Mouse (Mus musculus) cerebellum, adult 11-12 months (tissue): ENCODE results near the gene Mrpl34.
"Not testable (repeated sequence)": the region's sequence is repeated elsewhere in the genome, so short reads cannot be mapped to it uniquely, and the experiment has no call there.

ENCODE experiments used
- DNase-seq: peaks from one replicate; pipeline ENCODE4 v3.0.0; 2022

The Mrpl34 gene

GRCm38 (mm10) chr8:71464513-71465500, at the start of gene Mrpl34:
Mrpl34 (plus strand) TSS chr8:71464959.
- peak; percentile 100 for DNase-seq

DNA sequence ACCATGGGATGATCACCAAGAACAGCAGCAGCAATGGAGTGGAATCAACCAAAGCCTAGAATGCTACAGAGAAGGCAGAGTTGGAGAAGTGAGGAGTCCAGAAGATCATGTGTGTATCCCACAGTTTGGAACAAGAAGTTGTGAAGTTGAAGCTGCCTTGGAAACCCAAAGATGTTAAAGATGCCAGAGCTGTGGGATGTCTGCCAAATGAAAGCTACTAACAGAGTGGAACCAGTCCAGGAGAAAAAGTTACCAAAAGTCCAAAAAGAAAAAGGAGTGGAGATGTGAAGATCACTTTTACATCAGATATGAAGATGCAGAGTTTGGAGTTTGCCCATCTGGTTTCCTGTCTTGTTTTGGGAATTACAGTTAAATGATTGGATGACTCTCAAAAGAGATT, 42.6 kb upstream of the Mrpl34 start:
- no peak for DNase-seq

GRCm38 (mm10) chr8:71432935-71433334, 31.8 kb upstream of the Mrpl34 start:
- DNase-seq: not testable (repeated sequence)

- no peak for DNase-seq
Measured at GRCm38 (mm10) chr8:71437041-71437440, 27.7 kb upstream of the Mrpl34 start.

DNA sequence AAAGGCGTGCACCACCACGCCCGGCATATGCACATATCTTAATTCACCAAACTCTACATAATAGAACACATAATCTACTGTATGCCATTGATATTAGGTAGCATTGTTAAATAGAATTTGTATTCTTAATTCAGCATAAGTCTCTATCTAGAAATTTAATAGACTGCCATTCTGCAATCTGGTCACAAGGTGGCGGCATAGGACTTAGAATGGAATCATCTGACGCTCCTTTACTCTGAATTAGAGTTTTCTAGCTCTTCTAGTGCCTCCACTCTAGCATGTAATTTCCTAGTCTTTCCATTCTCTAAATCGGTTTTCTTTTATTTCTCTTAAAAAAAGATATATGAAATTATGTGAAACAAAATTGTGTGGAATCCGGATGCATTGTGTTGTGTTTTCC, 23.4 kb upstream of the Mrpl34 start:
- DNase-seq: no peak

DNA sequence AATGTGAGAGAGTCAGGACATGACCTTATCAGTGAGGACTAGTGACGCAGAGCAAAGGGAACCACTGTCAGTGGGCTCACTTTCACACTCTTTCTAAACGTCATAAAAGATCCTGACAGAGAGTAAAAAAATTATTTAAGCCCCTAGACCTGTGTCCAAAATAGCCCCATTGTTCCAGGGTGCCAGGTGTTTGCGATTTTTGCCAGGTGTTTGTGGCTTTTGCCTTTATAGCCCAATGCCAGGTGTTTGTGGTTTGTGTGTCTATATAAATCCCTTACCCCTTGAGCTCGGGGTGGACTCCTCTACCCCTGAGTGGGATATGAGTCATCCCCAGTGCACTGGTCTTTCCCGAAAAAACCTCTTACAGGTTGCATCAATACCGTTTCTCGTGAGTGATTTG, 19.7 kb upstream of the Mrpl34 start:
- DNase-seq: no peak

DNA sequence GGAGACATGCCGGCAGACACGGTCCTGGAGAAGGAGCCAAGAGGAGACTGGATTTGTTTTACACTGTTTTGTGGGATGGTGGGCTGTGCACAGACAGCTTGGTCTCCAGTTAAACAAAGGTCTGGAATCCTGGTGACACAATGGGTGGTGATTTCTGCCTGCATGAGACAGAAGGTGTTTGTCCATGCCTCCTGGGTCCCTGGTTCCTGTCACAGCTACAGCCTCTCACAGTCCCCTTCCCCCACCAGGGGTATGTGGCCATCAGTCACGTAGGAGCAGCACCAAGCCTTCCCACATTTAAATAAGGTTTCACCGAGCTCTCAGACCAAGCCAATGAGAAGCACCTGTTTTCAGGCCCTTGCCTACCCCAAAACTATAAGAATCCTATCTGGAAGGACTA, 13.4 kb upstream of the Mrpl34 start:
- no peak for DNase-seq

GRCm38 (mm10) chr8:71451777-71452176, 13.0 kb upstream of the Mrpl34 start:
- DNase-seq: no peak

DNA sequence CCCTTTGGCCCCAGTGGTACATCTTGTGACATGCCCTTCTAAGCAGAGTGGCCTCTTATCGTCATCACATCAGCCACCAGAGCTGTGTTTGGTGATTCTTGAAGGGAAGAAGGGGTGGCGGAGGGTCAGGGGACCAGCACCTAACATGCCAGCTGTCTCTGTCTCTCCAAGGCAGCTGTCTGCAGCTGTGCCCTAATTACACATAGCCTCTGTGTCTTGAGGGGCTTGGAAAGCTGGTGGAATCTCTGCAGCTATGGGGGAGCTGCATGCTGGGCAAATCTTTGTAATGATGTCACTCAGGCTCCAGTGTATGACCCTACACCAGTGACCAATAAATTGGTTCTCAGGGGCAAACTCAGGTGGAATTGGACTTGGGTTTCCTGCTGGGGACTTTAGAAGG, 12.1 kb upstream of the Mrpl34 start:
- DNase-seq: no peak

- DNase-seq: no peak
Measured at GRCm38 (mm10) chr8:71454668-71455067, 10.1 kb upstream of the Mrpl34 start.

GRCm38 (mm10) chr8:71456906-71457305, 7.9 kb upstream of the Mrpl34 start:
- DNase-seq: peak; percentile 45

DNA sequence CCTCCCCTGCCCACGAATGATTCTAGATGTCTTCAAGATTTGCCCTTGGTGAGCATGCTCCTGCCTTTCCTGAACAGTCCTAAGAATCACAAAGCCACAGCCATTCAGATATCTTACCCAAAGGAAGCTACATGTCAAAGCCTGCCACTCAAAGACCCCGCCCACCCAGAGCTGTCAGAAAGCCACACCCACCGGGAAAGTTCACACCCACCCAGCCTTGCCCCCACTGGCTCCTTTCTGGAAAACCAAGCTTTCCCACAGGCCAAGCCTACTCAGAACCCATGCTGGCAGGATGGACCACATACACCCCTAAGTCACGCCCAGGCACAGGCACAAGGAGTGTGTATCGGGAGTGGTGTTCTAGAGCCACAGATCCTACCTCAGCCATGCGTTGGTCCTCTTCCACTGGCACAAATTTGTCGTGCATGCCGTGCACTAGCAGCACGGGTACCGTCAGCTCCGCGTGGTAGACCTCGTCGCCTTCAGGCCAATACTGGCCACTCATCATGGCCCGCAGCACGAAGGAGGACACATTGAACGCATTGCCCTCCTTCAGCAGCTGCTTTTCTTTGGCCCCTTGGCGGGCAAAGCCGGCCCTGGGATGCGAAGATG, 7.0 kb upstream of the Mrpl34 start:
- DNase-seq: peak; percentile 30

GRCm38 (mm10) chr8:71460716-71461115, 4.0 kb upstream of the Mrpl34 start:
- no peak for DNase-seq

DNA sequence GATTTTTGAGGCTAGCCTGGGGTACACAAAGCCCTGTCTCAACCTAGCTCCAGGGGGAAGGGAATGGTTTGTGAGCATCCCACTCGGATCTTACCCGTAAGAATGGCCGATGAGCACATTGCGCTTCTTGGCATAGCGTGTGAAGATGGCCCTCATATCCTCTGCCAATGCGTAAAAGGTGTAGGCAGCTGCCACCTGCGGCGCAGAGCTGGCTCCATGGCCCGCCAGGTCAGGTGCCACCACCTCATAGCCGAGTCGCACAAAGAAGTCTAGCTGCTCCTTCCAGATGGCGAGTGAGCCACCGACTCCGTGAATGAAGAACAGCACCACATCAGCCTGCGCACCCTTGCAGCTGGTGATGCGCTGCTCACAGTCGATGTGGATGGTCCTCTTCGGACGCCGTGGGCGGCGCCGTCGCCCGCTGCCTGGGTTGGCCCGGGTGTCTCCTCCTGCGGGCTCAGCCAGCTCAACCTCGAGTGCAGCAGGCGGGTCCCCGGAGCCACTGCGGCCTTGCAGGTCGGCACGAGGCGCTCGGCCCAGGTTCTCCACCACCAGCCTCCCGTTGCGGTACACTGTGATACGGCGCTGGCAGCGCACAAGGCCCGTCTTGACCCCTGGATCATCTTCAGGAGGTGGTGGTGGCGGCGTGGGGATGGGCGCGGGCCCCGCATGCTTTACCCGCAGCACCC, 3.5 kb upstream of the Mrpl34 start:
- peak; percentile 70 for DNase-seq

DNA sequence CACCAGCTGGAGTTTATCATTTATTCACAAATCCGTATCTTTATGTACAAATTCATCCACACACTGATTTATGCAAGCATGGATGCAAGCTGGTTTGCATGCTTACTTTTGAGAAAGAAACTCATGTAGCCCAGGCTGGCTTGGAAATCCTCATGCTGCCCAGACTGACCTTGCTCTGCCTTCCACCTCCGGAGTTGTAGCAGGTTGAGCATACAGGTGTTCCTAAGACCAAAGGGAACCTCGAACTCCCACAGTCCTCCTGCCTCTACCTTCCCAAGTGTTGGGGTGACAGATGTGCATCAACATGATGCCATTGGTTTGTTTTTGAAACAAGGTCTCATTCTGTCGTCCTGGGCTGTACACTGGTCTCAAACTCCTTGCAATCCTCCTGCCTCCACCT, 2.6 kb upstream of the Mrpl34 start:
- DNase-seq: no peak

DNA sequence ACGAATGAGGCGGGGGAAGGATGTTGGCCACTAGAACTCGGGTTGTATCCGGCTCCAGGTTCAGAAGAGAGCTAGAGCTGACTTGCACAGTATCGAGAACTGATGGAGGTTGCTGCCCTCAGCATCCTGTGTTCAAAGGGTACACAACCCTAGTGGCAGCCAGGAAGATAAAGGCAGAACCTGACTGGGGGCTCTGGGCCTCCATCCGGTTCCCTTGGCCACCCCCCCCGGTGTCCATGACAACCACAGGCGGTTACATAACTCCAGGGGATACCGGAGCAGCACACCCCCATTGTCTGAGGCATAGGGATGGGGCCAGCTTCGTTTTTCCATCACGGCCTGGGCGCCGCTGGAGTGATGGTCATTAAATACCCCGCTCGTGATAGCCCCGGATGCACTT, 2.0 kb upstream of the Mrpl34 start:
- peak; percentile 84 for DNase-seq

- peak; percentile 99 for DNase-seq
Measured at GRCm38 (mm10) chr8:71463188-71464033, 1.3 kb upstream of the Mrpl34 start, which contains the start of gene Abhd8. Abhd8 (minus strand) TSS chr8:71463655.

DNA sequence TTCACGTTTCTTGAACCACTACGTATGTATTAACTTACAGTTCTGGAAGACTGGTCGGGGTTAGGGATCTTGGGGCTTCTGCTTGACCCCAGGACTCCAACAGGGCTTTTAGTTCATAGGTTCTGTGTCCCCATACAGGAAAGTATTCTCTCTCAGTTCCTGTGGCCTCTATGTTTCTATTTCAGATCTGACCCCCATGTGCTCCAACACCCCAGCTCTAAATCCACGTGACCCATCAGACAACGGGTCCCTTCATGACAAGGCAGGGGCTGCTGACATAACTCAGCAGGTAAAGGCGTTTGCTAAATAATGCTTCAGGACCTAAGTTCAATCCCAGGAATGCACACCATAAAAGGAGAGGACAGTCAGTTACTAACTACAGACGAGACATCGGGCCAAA, 974 bp downstream of the Mrpl34 start:
- DNase-seq: peak; percentile 41

GRCm38 (mm10) chr8:71466198-71466597, 1.4 kb downstream of the Mrpl34 start:
- DNase-seq: peak; percentile 63

GRCm38 (mm10) chr8:71467201-71467600, 2.4 kb downstream of the Mrpl34 start:
- peak; percentile 45 for DNase-seq

DNA sequence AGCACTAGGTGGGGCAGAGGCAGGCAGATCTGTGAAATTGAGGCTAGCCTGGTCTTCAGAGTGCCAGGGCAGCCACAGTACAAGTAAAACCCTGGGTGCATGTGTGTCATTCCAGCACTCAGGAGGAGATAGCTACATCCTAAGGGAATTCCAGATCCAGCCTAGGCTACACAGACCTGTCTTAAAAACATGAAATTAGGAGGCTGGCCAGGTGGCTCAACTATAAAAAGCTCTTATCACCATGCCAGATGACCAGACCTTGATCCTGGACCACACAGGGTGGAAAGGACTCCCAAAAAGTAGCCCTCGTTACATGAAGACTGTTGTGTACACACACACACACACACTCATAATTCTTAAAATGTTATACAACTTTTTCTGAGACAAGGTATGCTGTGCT, 3.2 kb downstream of the Mrpl34 start:
- peak; percentile 61 for DNase-seq

- peak; percentile 99 for DNase-seq
Measured at GRCm38 (mm10) chr8:71468916-71469315, 4.2 kb downstream of the Mrpl34 start, which contains the start of gene Dda1. Dda1 (plus strand) TSS chr8:71469199.
